Mouse (Mus musculus) limb, embryonic 13.5 days (tissue): ENCODE data around the gene Gipc1. TPM values are rescaled to one million over a fixed set of nuclear protein-coding genes. Genes with fewer than 3 reads are reported as not detected.

Experiments used
- ATAC-seq: fragments of 200-750 bp; cut with Nextera tagmentation; 2 replicates; pipeline ENCODE4 v1.8.0; 2017; ENCODE audit warnings: low read depth, moderate number of reproducible peaks, moderate TSS enrichment; ENCODE audit not compliant: low FRiP score
- H3K27ac ChIP-seq: fragments of 300-500 bp; sonication (generic); 2 replicates; pipeline ENCODE4 v1.5.1; 2015; ENCODE audit warnings: inconsistent platforms, mild to moderate bottlenecking, moderate library complexity
- H3K27me3 ChIP-seq: fragments of 300-500 bp; sonication (generic); 2 replicates; pipeline ENCODE4 v1.6.1; 2015; ENCODE audit warnings: mild to moderate bottlenecking, inconsistent platforms
- H3K36me3 ChIP-seq: fragments of 300-500 bp; sonication (generic); 2 replicates; pipeline ENCODE4 v1.6.1; 2015; ENCODE audit warnings: inconsistent platforms, mild to moderate bottlenecking, moderate library complexity
- H3K4me1 ChIP-seq: fragments of 300-500 bp; sonication (generic); 2 replicates; pipeline ENCODE4 v1.6.1; 2015; ENCODE audit warnings: inconsistent platforms
- H3K4me2 ChIP-seq: fragments of 300-500 bp; sonication (generic); replicated peaks from 2 replicates; pipeline ENCODE4 v1.6.1; 2015; ENCODE audit warnings: inconsistent platforms, mild to moderate bottlenecking, moderate library complexity
- H3K4me3 ChIP-seq: fragments of 300-500 bp; sonication (generic); 2 replicates; pipeline ENCODE4 v1.5.1; 2015; ENCODE audit warnings: moderate library complexity, mild to moderate bottlenecking, inconsistent platforms
- H3K9ac ChIP-seq: fragments of 300-500 bp; sonication (generic); 2 replicates; pipeline ENCODE4 v1.6.1; 2015; ENCODE audit warnings: mild to moderate bottlenecking, inconsistent platforms
- H3K9me3 ChIP-seq: fragments of 300-500 bp; sonication (generic); 2 replicates; pipeline ENCODE4 v1.6.1; 2016; ENCODE audit warnings: inconsistent platforms
- WGBS: fragments of 180-500 bp; shearing (Covaris S2); methylation state at CpG from one replicate; pipeline ENCODE4 v1.1.7; 2015; 5-methylcytosine and 5-hydroxymethylcytosine counted together
- polyA plus RNA-seq: library from polyadenylated mRNA; unstranded; fragments of >200 nt; fragmentation: Nextera tagmentation; extraction: Ambion mirVana; gene quantifications from 2 replicates; pipeline ENCODE4 v1.2.1, GENCODE M21; 2015

Gipc1 gene
- polyA plus RNA-seq, 1 experiment from 2014 or later = 167 TPM

DNA sequence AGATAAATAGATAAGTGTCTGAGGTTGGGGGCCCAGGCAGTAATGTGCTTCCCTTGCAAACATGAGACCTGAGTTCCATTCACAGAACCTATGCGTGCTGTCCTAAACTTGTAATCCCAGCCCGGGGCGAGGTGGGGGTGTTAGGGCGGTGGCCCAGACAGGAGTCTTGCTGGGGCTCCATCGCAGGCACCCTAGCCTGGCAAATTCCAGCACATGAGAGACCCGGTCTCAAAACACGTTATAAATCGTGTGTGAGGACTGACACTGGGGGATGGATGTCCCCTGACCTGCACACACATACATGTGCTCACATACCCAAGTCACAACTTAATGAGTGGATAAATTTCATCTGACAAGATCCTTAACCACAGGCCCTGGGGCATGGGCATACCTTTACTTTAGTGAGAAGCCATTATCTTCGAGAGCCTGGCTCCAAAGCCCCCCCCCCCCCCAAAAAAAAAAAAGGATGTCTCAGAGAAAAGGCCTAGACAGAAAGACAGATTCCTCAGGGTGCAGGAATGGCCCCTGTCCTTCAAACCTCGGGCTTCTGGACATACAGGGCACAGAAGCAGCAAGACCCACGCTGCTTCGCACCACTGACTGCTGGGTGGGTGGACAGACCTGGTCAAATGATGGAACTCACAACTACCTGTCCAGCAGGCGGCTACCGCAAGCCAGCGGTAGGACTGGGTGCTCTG, 30.6 kb upstream of the Gipc1 start:
- Histone ChIP-seq H3K9ac (peak overlapping the region; percentile 65), H3K27me3 (no peaks in the 10 kb centered on the region), H3K36me3 (no peaks in the 10 kb centered on the region), H3K4me1 (peaks cover 8% of the 10 kb centered on the region; the same call in 1 of the 2 replicates), H3K4me2 (peak overlapping the region; percentile 81), H3K27ac (no peak overlapping the region), H3K9me3 (no peaks in the 10 kb centered on the region), H3K4me3 (peak overlapping the region; percentile 43)
- WGBS = 48% methylated on average over 15 of the region's 15 CpGs
- no peak for ATAC-seq

DNA sequence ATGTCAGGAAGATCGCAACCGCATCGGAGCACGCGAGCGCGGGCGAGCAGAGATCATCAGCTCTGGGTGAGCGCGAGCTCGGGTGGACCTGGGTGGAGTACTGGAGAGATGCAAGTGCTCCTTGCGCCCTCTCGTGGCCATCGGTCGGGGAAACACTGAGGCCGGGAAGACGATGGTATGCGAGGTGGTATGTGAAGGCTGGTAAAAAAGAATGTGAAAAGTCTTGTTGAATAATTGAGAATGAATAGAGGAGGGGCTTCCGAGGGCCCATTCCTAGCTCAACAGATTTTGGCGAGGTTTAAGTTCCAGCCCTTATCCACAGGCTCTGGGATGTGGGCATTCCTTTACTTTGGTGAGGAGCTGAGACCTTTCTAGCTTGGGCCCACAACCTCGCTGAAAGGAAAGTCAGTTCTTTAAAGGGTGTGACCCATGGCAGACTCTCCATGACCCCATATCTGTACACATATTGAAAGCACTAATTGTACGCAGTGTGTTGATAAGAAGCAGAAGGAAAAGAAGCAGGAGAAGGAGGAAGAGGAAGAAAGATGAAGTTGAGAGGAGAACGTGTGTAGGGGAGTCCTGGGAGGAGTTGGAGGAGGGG, 30.0 kb upstream of the Gipc1 start:
- Histone ChIP-seq H3K27me3 (no peaks in the 10 kb centered on the region), H3K9me3 (no peaks in the 10 kb centered on the region), H3K4me1 (peaks cover 8% of the 10 kb centered on the region; the same call in 1 of the 2 replicates), H3K4me2 (peak overlapping the region; percentile 81), H3K36me3 (no peaks in the 10 kb centered on the region), H3K4me3 (peak overlapping the region; percentile 43), H3K27ac (no peak overlapping the region), H3K9ac (peak overlapping the region; percentile 65)
- WGBS = 12% methylated on average over 23 of the region's 23 CpGs
- peak; percentile 90 for ATAC-seq

DNA sequence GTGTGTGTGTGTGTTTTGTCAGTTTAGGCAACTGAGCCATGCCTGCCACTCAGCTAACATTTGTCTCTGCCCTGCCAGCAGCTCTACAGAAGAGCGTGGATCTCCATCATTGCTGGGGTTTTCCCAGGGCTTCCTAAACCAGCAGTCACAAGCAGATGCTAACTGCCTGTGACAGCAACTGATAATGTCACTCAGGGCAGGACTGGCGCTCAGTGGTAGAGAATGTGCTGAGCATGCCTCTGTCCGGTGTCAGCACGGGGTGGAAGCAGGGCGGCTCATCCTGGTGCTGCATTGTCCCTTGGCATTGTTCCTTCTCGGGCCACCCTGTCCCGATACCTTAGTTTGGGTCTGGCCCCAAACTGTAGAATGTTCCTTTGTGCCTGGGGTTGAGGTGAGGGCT, 28.9 kb upstream of the Gipc1 start:
- Histone ChIP-seq H3K27ac (no peak overlapping the region), H3K36me3 (no peaks in the 10 kb centered on the region), H3K9ac (no peak overlapping the region), H3K4me3 (no peak overlapping the region), H3K4me2 (no peak overlapping the region), H3K4me1 (peaks cover 8% of the 10 kb centered on the region; the same call in 1 of the 2 replicates), H3K9me3 (no peaks in the 10 kb centered on the region), H3K27me3 (no peaks in the 10 kb centered on the region)
- no peak for ATAC-seq
- WGBS = 83% methylated on average over 7 of the region's 7 CpGs

DNA sequence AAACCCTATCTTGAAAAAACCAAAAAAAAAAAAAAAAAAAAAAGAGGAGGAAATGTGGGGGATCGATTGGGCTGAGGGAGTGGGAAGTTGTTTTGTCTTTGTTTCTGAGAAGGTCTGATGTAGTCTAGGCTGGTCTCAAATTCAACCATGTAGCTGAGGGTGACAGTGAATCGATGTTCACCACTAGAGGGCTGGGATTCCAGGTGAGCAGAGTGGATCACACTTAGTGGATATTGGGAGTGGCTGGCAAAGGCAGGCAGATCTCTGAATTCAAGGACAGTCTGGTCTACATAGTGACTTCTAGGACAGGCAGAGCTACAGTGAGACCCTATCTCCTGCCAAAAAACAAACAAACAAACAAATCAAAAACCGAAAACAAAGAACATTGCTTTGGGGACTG, 27.7 kb upstream of the Gipc1 start:
- H3K36me3 ChIP-seq = no peaks in the 10 kb centered on the region
- WGBS = 49% methylated on average over 3 of the region's 3 CpGs
- no peak overlapping the region for H3K9ac ChIP-seq
- no peak for ATAC-seq
- H3K4me1 ChIP-seq = peaks cover 8% of the 10 kb centered on the region; the same call in 1 of the 2 replicates
- H3K27ac ChIP-seq = no peak overlapping the region
- no peak overlapping the region for H3K4me3 ChIP-seq
- no peaks in the 10 kb centered on the region for H3K9me3 ChIP-seq
- H3K27me3 ChIP-seq = no peaks in the 10 kb centered on the region
- no peak overlapping the region for H3K4me2 ChIP-seq

DNA sequence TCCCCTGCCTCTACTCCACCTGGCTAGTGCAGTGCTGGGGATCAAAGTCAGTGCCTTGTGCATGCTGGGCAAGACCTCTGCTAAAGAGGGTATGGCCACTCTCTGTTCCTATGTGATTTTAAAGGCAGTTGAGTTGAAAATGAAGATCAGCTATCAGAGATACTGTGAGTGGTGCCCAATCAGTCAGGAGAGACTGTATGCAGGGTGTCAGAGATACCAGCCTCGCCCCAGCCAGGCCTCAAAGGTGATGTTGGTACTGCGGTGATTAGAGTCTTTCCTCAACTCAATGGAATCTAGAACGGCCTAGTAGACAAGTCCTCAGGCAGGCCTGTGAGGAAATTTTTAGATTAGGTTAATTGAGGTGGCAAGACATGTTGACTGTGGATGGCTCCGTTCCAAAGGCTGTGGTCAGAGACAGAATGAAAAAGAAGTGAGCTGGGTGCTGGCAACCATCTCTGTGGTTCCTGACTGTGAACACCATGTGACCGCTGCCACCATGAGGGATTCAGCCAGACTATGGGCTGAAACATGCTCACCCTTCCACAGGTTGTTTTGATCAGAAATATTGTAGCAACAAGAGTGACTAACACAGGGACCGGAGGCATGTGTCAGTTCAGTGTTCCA, 26.7 kb upstream of the Gipc1 start:
- WGBS = 86% methylated on average over 6 of the region's 6 CpGs
- Histone ChIP-seq H3K4me2 (no peak overlapping the region), H3K27ac (no peak overlapping the region), H3K27me3 (no peaks in the 10 kb centered on the region), H3K4me3 (no peak overlapping the region), H3K9me3 (no peaks in the 10 kb centered on the region), H3K36me3 (no peaks in the 10 kb centered on the region), H3K4me1 (peaks cover 5% of the 10 kb centered on the region; the same call in 1 of the 2 replicates), H3K9ac (no peak overlapping the region)
- ATAC-seq = no peak

DNA sequence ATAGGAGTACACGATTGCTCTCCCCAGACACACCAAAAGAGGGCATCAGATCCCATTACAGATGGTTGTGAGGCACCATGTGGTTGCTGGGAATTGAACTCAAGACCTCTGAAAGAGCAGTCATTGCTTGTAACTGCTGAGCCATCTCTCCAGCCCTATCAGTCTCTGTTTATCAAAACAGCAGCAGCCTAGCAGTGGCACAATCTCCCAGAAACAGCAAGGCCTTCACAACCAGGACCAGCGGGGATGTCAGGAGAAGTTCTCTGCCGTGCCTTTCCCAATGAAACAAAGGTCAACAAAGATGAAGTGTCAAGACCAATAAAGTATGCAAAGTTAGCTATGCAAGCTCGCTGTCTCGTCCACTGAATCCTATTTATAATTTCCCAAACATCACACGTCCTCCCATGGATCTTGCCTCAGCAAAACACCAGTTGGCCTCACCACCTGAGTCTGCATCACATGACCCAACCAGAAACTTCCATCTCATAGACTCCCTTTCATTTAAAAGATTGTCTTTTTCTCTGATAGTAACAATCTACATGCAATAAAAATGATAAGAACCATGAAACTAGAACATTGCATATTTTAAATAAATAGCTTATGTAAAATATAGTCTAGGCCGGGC, 20.3 kb upstream of the Gipc1 start:
- WGBS = 83% methylated on average over 7 of the region's 7 CpGs
- no peak overlapping the region for H3K4me3 ChIP-seq
- H3K4me1 ChIP-seq = no peaks in the 10 kb centered on the region
- H3K9me3 ChIP-seq = peaks cover 6% of the 10 kb centered on the region; the same call in 1 of the 2 replicates
- no peak overlapping the region for H3K4me2 ChIP-seq
- H3K27me3 ChIP-seq = no peaks in the 10 kb centered on the region
- H3K27ac ChIP-seq = no peak overlapping the region
- no peak for ATAC-seq
- no peaks in the 10 kb centered on the region for H3K36me3 ChIP-seq
- no peak overlapping the region for H3K9ac ChIP-seq

DNA sequence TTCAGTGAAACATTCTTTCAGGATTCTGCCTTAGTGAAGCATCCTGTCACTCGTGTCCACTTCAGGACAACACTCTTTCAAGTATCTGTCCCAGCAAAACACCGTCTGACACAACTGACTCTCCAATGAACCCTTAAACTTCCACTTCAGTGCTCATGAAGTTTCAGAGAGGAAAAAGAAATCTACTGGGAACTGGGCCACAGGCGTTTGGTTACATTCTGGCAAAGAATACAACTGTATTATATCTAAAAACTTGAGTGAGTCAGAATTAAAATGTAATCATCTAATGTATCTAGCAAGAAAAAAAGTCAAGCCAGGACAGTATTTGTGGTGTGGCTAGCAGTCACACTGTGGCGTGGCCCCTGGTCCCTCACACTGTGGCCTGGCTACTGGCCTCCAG, 13.6 kb upstream of the Gipc1 start:
- Histone ChIP-seq H3K27ac (no peak overlapping the region), H3K36me3 (no peaks in the 10 kb centered on the region), H3K9ac (no peak overlapping the region), H3K4me3 (no peak overlapping the region), H3K4me2 (no peak overlapping the region), H3K4me1 (no peaks in the 10 kb centered on the region), H3K27me3 (no peaks in the 10 kb centered on the region), H3K9me3 (peaks cover 6% of the 10 kb centered on the region; the same call in 1 of the 2 replicates)
- no peak for ATAC-seq
- WGBS = 79% methylated on average over 4 of the region's 4 CpGs

DNA sequence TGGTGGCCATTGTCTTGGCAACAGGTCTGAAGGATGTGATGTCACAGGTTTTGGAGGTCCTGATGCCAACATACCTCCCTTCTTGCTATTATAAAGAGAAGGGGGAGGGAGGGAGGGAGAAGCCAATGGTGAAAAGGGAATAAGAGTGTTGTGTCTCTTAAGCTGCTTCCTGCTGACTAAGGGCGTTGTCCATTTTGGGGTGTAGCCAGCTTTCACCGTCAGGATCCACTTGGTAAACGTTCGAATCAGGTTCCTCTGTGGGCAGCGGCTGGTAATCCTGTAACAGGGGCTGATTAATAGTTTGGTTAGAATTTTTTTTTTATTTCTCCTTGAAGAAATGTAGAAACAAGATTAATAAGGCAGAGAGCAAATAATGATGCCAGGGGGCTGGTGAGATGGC, 12.8 kb upstream of the Gipc1 start:
- ATAC-seq = no peak

DNA sequence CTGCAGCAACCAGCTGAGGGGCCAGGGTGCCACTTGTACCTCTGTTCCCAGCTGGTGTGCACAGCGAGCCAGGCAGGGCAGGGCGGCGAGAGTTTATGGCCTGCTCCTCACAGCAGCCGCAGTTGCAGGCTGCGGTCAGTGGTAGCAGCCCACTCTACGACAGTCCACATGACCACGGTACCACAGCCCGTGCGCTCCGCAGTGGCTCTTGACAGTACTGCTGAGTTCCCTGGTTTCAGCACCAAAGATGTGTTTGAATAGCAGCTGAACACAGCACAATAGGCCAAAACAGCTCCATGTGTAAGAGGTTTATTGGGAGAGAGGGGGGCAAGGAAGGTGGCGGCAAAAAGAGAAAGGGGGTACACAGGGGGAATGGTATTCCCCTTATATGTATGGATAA, 5.0 kb upstream of the Gipc1 start:
- Histone ChIP-seq H3K4me2 (no peak overlapping the region), H3K27ac (no peak overlapping the region), H3K4me3 (no peak overlapping the region), H3K9ac (no peak overlapping the region), H3K4me1 (peaks cover 7% of the 10 kb centered on the region; the same call in 1 of the 2 replicates), H3K27me3 (no peaks in the 10 kb centered on the region), H3K9me3 (no peaks in the 10 kb centered on the region), H3K36me3 (no peaks in the 10 kb centered on the region)
- 94% methylated on average over 11 of the region's 11 CpGs for WGBS
- ATAC-seq = no peak

More for the DNA sequence above, 12.8 kb upstream of the Gipc1 start:
- Histone ChIP-seq H3K27me3 (no peaks in the 10 kb centered on the region), H3K9me3 (peaks cover 6% of the 10 kb centered on the region; the same call in 1 of the 2 replicates), H3K36me3 (no peaks in the 10 kb centered on the region), H3K4me2 (no peak overlapping the region), H3K27ac (no peak overlapping the region), H3K4me1 (no peaks in the 10 kb centered on the region), H3K9ac (no peak overlapping the region), H3K4me3 (no peak overlapping the region)
- 73% methylated on average over 5 of the region's 5 CpGs for WGBS

DNA sequence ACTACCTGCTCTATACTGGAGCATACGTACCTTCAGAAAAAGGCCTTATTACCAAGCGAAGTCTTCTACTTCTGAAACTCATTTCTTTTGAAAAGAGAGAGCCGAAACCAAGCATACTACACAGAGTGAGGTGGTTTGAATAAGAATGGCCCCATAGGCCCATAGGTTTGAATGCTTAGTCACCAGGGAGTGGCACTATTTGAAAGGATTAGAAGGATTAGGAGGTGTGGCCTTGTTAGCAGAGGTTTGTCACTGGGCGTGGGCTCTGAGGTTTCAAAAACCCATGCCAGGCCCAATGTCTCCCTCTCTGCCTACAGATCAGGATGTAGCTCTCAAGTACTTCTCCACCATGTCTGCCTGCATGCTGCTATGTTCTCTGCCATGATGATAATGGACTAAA, 4.4 kb upstream of the Gipc1 start:
- WGBS = 96% methylated on average over 4 of the region's 4 CpGs
- no peaks in the 10 kb centered on the region for H3K36me3 ChIP-seq

DNA sequence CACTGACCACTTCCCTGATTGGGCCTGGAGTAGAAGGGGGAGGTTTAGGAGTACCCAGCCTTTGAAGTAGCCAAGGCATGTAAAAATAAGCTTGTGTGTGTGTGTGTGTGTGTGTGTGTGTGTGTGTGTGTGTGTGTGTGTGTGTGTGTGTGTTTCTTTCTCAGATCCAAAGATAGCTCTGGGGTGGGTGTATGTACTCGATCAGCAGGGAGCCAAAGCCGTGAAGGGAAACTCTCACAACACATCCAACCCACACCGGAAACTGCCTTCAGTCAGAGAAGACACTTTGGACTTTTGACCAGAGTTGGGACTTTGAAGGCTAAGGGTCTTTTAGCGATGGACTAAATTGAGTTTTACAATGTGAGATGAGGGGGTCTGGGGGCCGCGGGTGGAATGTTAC, 2.8 kb upstream of the Gipc1 start:
- no peak for ATAC-seq
- Histone ChIP-seq H3K4me2 (no peak overlapping the region), H3K4me3 (no peak overlapping the region), H3K9ac (no peak overlapping the region), H3K27me3 (no peaks in the 10 kb centered on the region), H3K27ac (no peak overlapping the region), H3K9me3 (no peaks in the 10 kb centered on the region), H3K4me1 (peaks cover 18% of the 10 kb centered on the region), H3K36me3 (no peaks in the 10 kb centered on the region)
- WGBS = 92% methylated on average over 6 of the region's 6 CpGs

More for the DNA sequence above, 4.4 kb upstream of the Gipc1 start:
- Histone ChIP-seq H3K9me3 (no peaks in the 10 kb centered on the region), H3K4me3 (no peak overlapping the region), H3K9ac (no peak overlapping the region), H3K27me3 (no peaks in the 10 kb centered on the region), H3K4me2 (no peak overlapping the region), H3K4me1 (peaks cover 8% of the 10 kb centered on the region; the same call in 1 of the 2 replicates), H3K27ac (no peak overlapping the region)
- no peak for ATAC-seq
